Mouse (Mus musculus): Measurements from ENCODE around the gene Rin2.

Rin2 gene

GRCm38 (mm10) chr2:145831949-145832835 is 157.2 kb downstream of the Rin2 start:
- peak; percentile 40 for DNase-seq

GRCm38 (mm10) chr2:145832836-145833221 is 157.8 kb downstream of the Rin2 start:
- no peak for DNase-seq

- no peak for DNase-seq
These were observed 158.3 kb downstream of the Rin2 start for GRCm38 (mm10) chr2:145833341-145833740.

GRCm38 (mm10) chr2:145835920-145836319 is 160.9 kb downstream of the Rin2 start:
- DNase-seq = no peak

GRCm38 (mm10) chr2:145838675-145839074 is 163.7 kb downstream of the Rin2 start:
- DNase-seq = no peak

- DNase-seq = no peak
These were observed 164.7 kb downstream of the Rin2 start for GRCm38 (mm10) chr2:145839565-145840315.

- no peak for DNase-seq
These were observed 165.3 kb downstream of the Rin2 start for GRCm38 (mm10) chr2:145840320-145840719.

- DNase-seq = no peak
These were observed 166.2 kb downstream of the Rin2 start for GRCm38 (mm10) chr2:145840910-145841870.

- no peak for DNase-seq
These were observed 168.3 kb downstream of the Rin2 start for GRCm38 (mm10) chr2:145843322-145843721.

- DNase-seq = no peak
These were observed 171.6 kb downstream of the Rin2 start for GRCm38 (mm10) chr2:145846595-145846994.

DNA sequence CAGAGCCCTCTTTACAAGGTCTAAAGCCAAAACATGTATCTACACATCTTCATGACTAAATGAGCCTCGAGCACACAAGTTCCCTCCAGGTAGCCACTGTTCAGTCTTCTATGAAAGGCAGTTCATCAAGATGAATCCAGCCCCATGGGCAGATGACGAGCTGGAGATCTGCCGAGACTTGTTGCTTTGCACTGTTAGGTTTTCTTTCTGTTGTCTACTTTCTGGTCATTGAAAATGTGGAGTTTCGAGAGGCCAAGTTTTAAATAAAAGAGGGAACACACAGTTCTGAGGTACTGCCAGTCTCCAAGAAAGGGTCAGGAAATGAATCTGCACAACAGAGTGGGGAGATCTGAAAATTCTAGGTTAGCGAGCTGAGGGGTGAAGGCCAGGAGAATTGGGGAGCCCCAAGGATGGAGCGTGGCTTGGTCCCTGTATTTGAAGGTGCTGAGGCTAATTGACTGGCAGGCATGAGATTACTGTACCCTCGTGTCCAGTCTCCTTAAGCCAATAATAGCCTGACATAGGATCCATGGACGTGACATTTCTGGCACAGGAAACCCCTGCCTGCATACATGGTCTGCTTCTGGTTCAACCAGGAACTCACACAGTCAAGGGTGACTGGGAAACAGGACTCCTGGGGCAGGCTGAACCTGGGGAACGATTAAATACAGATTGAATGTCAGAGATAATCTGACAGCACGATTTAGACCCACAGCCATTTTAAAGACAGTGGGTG is 174.3 kb downstream of the Rin2 start:
- DNase-seq = no peak

DNA sequence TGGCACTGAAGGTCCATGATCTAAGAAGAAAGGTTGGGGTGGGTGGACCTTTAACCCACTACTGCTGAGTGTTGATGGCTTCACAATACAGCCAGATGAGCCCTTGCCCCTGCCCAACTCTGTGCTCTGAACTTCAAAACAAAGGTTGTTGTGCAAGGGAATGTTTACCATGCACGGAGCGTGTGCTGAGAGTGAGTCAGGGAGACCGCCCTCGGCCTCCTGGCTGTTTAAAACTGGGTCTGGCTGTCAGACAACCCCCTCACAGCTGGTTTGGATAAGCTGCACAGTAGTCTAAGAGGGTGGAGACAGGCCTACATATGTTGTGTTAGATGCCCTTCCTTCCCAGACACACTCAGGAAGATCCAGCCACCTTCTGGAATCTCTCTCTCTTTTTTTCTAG is 175.8 kb downstream of the Rin2 start:
- no peak for DNase-seq

- no peak for DNase-seq
These were observed 180.8 kb downstream of the Rin2 start for GRCm38 (mm10) chr2:145855831-145856230.

DNA sequence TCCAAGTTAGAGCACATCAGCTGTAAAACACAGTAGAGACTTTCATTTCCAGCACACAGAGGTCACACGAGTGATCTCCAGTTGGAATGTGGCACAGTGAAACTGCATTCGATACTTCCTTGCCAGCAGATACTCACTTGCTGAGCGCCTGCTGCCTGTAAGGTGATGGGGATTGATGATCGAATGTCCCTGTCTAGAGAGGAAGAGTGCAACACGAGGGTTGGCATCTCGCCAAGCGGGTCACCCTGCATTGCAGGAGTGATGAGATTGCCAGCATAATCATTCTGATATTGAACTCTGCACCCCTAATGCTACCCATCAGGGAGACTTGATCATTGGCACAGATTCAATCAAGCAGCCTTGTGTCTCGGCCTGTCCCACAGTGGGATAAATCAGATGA is 182.8 kb downstream of the Rin2 start:
- DNase-seq = no peak

GRCm38 (mm10) chr2:145859442-145859931 is 184.5 kb downstream of the Rin2 start:
- DNase-seq = no peak

DNA sequence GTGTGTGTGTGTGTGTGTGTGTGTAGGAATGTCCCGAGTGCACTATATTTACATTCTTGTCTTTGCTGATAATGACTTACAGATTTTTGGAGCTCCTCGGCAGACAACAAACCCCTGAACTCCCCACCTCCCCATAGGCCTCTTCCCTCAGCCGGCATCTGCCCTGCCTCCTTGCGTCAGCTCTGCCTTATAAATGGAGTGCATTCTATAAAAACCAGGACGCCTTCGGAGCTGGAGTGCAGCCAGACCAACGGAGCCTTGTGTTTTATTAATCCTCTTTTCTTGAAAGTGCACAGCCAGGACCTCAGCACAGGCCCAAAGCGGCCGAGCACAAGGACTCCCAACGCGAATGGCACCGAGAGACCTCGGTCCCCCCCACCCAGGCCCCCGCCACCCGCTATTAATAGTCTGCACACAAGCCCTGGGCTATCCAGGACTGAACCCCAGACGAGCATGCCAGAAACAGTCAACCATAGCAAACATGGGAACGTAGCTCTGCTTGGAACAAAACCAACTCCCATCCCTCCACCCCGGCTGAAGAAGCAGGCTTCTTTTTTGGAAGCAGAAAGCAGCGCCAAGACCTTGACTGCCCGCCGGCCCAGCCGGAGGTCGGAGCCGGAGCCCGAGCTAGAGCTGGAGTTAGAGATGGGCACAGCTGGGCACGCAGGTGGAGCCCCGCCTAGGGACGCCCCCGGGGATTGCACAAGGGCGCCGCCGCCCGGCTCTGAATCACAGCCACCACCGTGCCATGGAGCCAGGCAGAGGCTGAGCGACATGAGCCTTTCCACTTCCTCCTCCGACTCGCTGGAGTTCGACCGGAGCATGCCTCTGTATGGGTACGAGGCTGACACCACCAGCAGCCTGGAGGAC is 185.2 kb downstream of the Rin2 start:
- DNase-seq = peak; percentile 37

DNA sequence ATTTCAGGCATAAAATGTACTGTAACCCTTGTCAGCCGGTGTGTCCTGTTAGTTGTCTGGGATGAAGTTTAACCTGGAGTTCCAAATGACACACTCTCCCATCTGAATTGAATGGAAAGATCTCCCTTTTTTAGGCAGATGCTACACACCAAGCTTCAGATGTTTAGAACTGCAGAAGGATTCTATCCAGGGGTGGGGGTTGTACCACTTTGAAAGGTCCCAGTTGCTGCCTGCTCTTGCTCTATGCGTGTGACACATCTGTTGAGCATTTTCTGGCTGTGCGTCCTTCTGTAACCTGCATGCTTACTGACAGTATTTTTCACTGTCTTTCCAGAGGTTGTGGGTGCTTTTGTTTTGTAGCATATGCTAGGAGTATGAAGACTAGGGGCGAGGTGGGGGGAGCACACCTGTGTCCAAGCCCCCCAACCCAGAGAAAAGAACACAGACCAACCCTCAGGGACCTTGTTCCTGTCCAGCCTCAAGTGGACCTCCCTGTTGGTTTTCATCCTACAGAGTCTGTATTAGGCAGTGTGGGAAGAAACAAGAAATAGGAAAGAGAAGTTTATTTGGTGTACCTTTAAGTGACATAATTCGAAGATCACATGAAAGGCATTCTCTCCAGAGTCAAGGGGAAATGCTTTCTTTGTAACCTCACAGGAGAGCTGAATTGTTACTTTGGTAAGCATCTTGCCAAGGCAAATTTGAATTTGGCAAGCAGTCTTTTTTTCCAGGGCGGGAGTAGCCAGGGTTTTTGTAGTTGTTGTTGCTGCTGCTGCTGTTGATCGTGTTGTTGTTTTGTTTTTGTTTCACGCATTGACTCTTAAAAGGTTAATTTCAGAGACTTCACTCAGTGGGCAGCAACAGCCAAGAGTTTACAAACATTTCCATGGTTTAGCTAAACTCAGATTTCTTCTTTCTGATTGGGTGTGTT is 186.4 kb downstream of the Rin2 start:
- no peak for DNase-seq

GRCm38 (mm10) chr2:145862206-145862817 is 187.3 kb downstream of the Rin2 start:
- DNase-seq = no peak

DNA sequence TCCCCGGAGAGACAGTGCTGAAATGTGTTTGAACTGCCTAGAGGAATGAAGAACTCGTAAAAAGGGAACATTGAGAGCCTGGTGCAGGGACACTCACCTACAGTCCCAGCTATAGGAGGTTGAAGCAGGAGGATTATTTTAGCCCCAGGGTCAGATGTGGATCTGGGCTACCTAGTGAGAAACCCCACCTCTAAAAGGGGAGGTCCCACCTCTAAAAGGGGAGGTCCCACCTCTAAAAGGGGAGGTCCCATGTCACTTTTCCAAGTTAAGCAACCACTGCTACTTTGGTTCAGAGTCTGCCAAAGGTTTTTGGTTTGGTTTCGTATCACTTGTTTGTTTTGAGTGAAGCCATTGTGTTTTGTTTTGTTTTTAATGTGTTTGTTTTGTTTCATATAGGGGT is 190.3 kb downstream of the Rin2 start:
- no peak for DNase-seq
